Mouse (Mus musculus) gastrocnemius, postnatal 36 days (tissue): ENCODE data around the gene Igsf1. TPM values are rescaled to one million over a fixed set of nuclear protein-coding genes. Genes with fewer than 3 reads are reported as not detected.

ENCODE experiments used
- DNase-seq, 2 experiments: peaks; one replicate each; pipeline ENCODE4 v3.0.0; 2022
- intact Hi-C: fragments of 180-260 bp; cut with DNase I; formaldehyde crosslinking; loops from one replicate; pipeline ENCODE4 v1.15.1; 2025
- long read RNA-seq, 2 experiments: library from polyadenylated mRNA; stranded (forward); transcript quantifications; one replicate each; pipeline ENCODE4 v2.0.0; 2021
- total RNA-seq, 2 experiments: library from RNA; stranded (reverse); gene quantifications; 2 replicates each; pipeline ENCODE4 v1.2.3; 2021

Igsf1 gene
- 1 to 10 TPM; 1.4 to 1.8 TPM for total RNA-seq
- long read RNA-seq, experiment 1, partial matches to known transcripts: 2 of 2 reads
- long read RNA-seq, experiment 1, other reads (novel, unspliced or antisense): 0 of 2 reads
- long read RNA-seq, experiment 2, partial matches to known transcripts: 1 of 2 reads
- long read RNA-seq, experiment 2, other reads (novel, unspliced or antisense): 1 of 2 reads

GRCm38 (mm10) chrX:49797213-49798019 lies at the start of gene Igsf1:
TSS of gene Igsf1 (minus strand) at chrX:49797749.
- intact Hi-C loops: no loop called here
- DNase-seq: no peak

- no peak for DNase-seq
- intact Hi-C loops: no loop called here
Observed at GRCm38 (mm10) chrX:49770828-49771227, 26.7 kb downstream of the Igsf1 start.

DNA sequence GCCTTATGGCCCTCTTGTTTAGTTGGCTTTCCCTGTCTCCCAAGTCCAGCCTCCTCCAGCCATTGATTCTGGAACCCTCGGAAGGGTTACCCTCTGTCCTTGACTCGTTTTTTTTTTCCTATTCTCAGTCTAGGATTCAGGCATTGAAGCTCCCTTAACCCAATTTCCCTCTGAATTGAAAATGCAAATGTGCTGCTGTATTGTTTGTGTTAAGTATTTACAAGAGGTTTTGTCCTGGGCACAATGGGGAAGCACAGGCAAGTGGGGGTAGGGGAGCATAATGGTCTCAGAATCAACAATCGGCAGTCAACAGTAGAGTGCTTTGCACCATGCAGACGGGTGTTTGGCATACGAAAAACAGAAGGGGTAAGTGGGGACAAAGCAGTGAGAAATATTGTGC lies 52.4 kb downstream of the Igsf1 start:
- intact Hi-C loops: no loop called here
- DNase-seq: no peak

GRCm38 (mm10) chrX:49734959-49735358 lies 62.6 kb downstream of the Igsf1 start, which contains the start of gene Olfr1321:
TSS of gene Olfr1321 (minus strand) at chrX:49735059.
- intact Hi-C loops: no loop called here
- no peak for DNase-seq

Other genes starting within 250 kb of the Igsf1 start
- gene Olfr1320, start 125.4 kb downstream of the Igsf1 start, total RNA-seq: not detected
- gene Olfr1321, start 62.7 kb downstream of the Igsf1 start, total RNA-seq: not detected
- gene Olfr1322, start 93.7 kb upstream of the Igsf1 start, total RNA-seq: not detected
- gene Olfr1323, start 221.6 kb upstream of the Igsf1 start, total RNA-seq: not detected